Mouse (Mus musculus) mouse embryonic stem cell (cell line): ENCODE measurements around the gene Rere.

ENCODE experiments used
- in situ Hi-C, 2 experiments: fragments of 300-500 bp; cut with MboI; formaldehyde crosslinking; loops; 1 replicate in 1 of 2; 3 replicates in 1 of 2; pipeline ENCODE4 v1.14.3; 2019 to 2020; ENCODE audit warnings: low sequenced_read_pairs in 2 of 2, low pct_unique_long_range_greater_than_20kb in 1 of 2, mixed read lengths in 1 of 2; ENCODE audit not compliant: unreplicated experiment in 1 of 2

Rere gene

DNA sequence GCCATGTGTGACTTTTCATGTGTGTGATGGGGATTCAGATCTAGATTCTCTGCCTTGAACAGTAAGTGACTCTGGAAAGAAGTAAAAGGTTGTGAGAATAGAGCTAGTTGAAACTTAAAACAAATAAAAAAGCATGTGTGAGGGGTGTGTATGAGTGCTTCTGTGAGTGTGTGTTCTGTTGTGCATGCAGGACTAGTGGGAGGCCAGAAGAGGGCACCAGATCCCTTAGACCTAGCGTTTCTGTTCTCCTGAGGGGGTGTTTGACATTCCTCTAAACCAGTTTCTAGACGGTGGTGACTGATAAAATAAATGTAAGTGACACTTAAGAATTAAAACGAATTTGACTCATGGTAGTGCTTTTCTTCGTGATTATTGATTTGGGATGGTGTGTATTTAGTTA is 46.0 kb downstream of the Rere start:
- in situ Hi-C loops = no loop called here

DNA sequence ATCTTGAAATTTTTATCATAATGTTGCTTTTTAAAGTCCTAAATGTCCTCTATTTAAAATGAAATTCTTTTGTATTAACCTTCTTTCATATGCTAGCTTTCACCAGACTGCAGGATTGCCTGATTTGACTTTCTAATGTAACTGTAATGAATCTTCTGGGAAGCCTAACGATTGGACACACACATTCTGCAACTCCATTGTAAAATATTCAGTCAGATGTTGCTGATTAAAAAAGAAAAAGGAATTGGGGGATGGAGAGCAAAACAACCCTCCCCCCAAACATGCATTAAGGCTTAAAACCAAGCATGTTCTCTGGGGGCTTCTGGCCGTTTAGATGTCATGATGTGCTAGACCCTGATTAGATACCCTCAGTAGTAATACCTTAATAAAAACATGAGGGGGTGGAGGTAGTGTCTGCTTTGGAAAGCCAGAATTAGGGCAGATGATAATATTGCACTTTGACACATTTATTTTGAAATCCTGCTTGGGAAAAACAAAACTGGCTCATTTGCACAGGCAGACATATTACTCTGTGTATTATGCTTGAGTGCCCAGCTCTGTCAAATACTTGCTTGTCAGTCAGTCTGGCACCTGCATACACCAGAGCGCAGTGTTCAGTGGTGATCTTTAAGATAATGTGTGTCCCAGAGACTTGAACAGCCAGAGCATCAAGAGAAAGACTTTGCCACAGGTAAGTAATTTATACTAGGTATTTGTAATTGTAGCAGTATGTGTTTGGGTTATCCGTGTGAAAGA is 52.7 kb downstream of the Rere start:
- in situ Hi-C loops = no loop called here

DNA sequence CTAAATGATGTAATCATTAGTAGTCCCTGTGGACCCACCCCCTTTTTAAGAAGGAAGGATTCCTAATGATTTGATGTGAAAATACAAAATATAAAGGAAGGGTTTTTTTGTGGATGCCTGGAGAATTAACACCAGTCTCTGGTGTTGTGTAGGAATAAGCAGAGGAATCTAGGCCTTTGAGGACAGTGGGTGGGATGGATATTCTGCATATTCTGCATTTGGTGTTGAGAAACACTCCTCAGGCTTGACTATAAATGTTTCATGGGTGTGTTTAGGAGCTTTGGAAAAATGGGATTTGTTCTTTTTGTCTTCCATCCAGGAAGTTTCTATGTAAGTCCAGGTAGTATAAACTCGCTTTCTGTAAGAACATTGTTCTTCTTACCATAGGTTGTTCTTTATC is 55.8 kb downstream of the Rere start:
- in situ Hi-C loops = no loop called here

DNA sequence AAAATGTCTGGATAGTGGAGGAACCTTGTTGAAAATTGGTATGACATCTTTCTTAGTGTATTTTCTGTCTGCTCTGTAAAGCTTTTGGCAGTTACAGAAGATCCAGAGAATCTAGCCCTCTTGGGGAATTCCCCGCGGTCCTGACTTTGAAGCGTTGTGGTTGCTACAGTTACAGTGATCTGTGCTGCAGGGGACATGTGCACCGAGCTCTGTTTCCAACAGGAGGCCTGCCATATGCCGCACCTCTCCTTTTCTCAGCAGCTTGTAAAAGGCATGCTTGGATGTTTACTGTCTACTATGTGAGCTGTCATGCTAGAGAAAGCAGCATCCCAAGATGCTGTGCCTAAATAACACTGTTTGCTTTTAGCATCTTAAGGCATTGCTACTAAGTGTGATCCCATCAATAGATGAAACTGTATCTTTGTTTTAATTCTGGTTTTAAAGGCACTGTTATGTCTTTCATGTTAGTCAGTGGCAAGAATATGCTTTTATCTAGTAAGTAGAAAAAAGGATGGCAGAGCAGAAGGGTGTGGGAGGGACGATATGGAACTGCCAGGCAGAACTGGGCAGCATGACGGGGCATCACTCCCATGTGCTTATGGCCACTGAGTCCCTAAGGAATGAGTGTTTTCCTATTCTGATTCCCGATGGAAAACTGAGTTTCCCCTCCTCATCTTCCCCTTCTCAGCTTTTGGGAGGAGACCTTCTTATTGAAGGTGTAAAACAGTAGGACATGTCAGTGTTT is 57.6 kb downstream of the Rere start:
- in situ Hi-C loops = no loop called here

DNA sequence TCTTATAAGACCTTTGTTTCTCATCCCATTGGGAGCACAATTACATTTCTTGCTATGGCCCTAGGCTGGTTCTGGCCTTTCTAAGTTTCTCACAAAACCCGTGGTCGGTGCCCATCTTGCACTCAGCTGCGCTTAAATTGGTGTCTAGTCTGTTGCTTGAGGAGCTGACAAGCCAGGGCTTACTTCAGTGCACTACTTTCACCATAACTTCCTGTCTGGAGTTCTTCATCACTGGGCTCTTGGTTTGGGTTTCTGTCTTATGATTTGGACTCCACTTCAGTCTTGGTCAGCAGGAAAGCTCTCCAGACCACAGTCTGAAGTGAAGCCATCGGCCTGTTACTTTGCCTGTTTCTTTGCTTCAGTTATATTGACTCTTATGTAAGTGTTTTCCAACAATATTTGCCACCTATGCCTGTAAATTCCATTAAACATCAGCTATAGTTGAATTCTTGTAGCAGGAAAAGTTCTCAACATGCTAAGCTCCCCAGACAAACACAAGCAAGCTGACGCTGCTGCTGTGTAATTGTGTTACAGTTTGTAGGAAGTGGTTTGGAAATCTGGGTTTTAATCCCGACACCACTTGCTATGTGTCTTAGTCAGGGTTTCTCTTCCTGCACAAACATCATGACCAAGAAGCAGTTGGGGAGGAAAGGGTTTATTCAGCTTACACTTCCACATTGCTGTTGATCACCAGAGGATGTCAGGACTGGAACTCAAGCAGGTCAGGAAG is 59.5 kb downstream of the Rere start:
- in situ Hi-C loops = loop anchor here in 1 of 2 experiments (10.0 kb wide), 1 partner anchor 124 kb away; no protein-coding TSS in a partner anchor

DNA sequence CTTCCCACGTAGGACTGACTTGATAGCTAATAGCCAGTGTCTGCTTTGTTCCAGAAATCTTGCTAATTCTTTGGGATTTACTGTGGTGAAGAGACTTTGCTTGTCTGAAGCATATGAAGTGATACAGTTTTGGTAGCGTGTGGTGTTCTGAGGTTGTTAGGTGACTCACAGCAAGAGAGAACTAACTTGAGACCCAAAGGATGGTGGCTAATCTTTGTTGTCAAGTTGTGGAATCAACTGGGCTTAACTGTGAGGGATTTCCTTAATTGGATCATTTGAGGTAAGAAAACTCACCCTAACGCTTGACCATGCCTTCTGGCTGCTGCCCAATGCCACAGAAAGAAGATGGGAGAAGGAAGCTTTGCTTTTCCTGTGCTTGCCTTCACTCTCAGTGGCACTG is 63.1 kb downstream of the Rere start:
- in situ Hi-C loops = loop anchor here in 1 of 2 experiments (10.0 kb wide), 1 partner anchor 120 kb away; no protein-coding TSS in a partner anchor

DNA sequence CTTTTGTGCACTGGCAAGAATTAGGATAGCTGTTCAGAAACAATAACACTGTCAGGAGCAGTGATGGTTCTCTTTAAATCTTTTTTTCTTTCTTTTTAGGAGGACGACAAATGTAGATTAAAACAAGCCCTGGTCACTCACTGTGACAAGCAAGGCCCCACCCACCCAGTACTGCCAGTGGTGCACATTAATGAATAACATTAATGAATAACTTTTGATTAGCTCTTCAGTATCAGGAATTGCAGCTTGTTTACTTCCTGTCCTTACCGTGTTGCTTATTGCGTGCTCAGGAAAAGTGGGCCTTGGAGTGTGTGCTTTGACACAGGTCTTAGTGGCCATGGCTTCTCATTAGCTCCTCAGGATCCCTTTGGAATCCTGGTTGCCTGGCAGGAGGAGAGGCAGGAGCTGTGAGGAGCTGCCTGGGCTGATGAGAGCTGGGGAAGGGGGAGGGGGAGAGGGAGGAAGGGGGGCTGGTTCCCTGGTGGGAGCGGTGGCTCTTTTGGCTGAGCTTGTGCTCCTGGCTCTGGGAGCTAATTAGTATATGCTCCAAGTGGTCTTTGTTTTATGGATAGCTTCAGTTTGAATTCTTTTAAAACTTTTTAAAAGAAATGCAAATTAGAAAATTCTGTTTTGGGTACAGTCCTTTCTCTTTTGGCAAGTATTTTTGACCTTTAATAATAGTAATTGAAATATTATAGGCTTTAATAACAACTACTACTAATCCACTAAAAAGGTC is 65.4 kb downstream of the Rere start:
- in situ Hi-C loops = loop anchor here in 1 of 2 experiments (10.0 kb wide), 1 partner anchor 118 kb away; no protein-coding TSS in a partner anchor

DNA sequence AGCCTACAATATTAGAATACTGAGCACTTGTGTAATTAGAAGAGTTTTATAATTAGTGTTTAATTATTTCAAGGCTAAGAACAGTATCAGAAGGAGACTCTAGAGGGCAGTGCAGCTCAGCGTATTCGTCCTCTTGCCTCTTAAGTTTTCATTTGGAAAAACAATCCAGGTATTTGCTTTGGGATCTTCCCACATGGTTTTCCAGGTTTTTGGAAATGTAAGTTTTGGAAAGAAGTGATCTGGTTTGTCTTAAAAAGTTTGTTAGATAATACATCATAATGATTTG is 65.9 kb downstream of the Rere start:
- in situ Hi-C loops = loop anchor here in 1 of 2 experiments (10.0 kb wide), 1 partner anchor 117 kb away; no protein-coding TSS in a partner anchor

DNA sequence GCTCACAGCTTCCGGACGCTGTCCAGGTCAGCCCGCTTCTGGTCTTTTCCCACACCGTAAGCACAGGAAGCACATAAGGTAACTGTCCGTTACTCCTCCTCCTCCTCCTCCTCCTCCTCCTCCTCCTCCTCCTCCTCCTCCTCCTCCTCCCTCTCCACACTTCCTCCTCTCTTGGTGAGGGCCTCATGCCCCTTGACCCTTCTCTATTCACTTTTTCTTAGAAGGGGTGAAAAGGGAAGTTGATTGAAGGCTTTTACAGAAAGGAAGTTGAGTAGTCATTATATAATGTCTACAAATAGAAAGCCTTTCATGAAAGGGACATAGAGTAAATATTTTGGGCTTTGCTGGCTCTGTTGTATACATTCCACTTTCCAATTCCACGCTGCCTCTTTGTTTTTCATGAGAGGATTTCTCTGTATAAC is 68.2 kb downstream of the Rere start:
- in situ Hi-C loops = loop anchor here in 1 of 2 experiments (10.0 kb wide), 1 partner anchor 115 kb away; no protein-coding TSS in a partner anchor

DNA sequence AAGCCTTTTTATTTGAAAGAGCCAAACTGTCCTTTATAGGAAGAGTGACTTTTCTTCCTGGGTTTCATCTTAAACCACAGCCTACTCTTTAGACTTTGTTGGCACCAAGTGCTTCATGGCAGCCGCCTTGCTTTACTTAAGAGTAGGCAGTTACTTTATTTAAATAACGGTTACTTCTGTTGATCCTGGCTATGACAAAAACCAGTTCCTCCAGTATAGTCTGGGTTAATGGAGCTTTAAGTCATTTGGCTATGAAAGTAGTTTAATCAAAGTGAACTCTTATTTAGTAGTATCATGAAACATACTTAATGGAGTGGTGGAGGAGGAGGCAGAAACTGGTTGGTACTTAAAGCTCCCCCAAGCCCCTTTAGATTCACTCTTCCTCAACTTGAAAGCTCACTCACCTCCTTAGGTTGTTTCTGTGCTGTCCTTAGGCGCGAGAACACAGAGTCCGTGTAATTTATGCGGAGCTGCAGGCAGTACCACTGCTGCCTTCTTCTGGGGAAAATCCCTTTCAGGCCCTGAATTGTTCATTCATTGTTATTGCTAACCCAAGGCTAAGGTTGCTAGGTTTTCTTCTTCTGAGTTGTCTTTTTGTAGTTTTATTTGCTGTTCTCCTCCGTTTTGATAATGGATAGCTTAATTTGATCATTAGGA is 70.1 kb downstream of the Rere start:
- in situ Hi-C loops = no loop called here

DNA sequence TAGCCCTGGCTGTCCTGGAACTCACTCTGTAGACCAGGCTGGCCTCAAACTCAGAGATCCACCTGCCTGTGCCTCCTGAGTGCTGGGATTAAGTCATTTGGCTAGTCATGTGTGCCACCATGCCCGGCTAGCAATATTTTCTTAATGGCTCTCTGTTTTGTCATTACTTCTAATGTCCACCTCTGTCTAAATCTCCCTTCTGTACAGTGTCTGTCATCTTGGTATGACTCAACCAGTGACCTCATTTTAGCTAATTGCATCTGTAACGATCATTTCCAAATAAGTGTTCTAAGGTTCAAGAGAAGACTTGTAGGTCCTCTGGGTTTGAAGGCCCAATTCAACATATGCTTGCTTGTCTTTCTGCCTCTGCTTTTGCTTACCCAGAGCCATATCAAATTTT is 71.3 kb downstream of the Rere start:
- in situ Hi-C loops = no loop called here

DNA sequence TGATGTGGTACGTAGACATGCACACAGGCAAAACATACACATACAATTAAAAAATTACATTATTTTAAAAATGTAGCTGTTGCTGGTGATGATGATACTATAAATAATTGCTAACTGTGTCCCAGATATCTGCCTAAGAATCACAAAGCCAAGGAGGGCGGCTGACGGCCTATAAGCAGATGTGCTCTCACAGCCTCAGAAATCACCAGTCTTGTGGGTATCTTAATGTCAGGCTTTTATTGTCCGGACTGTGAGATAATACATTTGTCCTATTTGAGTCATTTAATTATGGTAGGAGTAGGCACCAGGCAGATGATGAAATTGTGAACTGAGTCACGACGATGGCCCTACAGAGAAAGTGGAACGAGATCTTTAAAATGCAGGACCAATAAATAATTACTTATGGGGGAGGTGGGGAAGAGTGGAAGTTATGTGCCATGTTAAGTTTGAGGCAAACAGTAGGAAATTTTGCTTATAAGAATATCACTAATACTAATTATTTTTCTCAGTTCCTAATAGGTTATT is 72.0 kb downstream of the Rere start:
- in situ Hi-C loops = no loop called here

DNA sequence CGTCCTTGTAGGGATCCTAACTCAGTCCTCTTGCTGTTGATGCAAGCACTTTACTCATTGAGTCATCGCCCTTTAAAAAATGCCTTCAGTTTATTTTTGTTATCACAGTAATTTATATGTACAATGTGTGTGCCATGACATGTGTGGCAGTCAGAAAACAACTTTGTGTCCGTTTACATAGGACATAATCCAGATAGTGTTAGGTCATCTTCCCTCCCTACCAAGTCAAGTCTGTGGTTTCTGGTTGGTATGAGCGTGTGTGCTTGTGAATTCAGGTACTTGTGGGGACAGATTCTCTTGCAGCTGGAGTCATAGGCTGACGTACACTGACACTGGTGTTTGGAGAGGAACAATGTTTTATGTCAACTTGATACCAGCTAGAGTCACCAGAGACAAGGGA is 74.4 kb downstream of the Rere start:
- in situ Hi-C loops = no loop called here

DNA sequence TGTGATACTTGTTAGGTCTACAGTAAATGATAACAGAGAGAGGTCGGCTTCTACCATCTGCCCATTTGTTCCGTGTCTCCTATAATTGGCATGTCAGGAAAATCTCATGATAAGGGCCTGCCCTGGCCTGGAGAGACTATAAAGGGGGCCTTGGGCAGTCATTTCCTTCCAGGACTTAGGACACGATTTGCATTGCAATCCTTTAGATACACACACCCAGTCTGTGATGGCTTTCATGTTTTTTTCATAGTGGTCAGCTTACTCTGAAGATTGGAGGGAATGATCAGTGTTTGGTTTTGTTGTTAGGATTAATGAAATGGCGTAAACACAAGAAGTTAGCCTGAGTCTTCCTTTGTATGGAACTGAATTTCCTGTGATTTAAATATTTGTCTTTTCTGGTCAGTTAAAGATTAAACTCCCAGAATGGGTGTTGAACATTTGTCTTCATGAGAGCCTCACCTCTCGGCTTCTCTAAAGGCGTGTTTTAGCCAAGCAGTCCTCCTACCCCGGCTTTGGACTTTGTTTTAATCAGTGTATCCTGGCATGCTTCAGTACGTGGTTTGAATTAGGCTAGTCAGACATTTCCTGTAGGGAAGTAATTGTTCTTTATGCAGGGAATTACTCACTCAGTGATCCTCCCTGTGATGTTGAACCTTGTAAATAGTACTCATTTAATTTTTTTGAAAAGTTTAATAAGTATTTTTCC is 80.7 kb downstream of the Rere start:
- in situ Hi-C loops = no loop called here

DNA sequence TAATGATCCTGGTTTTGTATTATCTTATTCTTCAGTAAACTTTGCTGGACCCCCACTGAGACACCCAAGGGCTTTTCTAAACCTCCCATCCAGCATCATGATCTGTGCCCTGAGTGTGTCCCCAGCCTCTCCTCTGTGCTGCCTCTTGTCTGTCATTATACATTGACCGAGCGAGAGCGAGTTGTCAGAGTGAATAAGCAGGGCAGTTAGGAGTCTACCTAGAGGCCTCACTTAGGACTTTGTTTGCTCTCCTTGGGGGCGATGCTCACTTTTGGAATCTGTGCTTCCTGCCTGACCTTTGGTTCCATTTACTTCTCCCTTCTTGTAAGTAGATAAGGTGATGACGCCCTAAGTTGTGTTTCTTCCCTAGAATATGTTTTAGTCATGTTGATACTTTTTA is 81.4 kb downstream of the Rere start:
- in situ Hi-C loops = no loop called here

DNA sequence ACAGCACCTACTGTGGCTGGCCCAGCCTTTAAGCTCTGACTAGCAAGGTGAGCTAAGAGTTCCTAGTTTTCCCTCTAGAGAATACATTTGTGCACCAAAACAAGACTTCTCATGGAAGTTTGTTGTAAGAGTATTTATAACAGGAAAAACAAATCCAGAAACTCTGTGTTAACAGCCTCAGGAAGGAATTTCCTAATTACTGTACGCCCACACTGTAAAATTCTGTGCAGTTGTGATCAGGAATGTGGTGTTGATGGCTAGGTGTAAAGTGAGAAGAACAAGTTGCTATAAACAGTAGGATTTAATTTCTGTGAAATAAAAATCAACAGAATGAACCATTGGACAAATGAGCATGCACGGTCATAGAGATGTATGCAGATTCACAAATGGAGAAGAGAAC is 83.3 kb downstream of the Rere start:
- in situ Hi-C loops = no loop called here

DNA sequence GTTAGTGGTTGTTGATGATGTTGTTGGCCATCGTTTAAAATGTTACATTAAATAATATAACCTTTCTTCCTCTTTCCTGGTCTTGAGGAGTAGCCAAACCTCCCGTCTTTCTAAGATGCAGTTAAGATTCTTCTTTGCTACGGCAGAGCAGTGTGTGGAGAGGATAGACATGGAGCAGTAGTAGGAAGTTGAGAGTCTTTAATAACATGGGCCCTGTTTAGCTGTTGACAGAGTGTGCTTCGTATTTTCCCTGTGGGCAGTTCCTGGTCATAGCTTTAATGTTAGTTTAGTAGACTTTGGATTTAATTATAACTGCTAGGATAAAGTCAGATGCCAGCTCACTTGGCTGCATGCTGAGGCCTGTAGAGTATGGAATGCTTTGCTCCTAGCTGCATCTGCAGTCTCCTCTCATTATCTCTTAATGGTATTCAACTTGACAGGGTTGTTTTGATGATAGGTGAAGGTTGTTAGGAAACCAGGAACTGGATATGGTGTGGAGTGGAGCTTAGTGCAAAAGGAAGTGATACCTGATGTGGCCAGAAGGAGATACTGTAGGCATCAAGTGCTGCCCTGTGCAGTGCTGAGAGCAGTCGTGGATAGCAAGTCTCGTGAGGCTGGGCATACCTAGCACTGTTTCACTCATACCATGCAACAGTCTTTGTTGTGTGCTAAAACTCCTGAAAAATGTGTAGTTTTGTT is 85.2 kb downstream of the Rere start:
- in situ Hi-C loops = no loop called here
